Mouse (Mus musculus): ENCODE measurements around the gene Cyp2s1. TPM values are rescaled to one million over a fixed set of nuclear protein-coding genes. Genes with fewer than 3 reads are reported as not detected.

Cyp2s1 gene
- 10 to 100 TPM in 1 of 2 experiments, 1 to 10 TPM in 1; 8.3 to 10.2 TPM for polyA plus RNA-seq (2017; shearing (Covaris generic))

DNA sequence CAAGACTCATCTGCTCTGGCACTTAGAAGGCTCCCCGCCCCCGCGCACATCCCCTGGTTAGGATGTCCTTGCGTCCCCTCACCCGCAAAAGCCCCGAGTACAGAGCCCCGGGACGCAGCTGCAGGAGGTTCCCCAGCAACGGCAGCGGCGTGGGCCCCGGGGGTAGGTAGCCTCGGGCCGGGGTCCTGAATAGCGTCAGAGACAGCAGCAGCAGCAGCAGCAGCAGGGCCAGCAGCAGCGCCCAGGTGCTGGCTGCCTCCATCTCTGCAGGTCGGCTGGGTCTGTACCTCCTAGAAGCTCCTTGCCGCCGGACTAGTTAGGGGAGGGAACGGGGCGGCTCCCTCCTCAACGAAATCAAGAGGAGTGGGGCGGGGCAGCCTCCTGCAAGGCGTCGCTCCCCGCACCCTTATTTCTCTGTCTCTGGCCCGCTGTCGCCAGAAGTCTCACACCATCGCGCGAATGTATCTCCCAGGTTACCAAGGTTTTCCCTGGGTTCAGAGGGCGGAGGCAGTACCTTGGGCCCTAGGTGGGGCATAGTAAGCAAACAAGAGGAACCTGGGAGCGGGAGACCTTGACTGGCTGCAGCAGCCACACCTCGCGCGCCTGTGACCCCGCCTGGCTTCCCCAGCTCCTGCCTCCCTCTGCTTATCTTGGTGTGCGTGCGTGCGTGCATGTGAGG is at the start of gene Cyp2s1:
Cyp2s1 (minus strand) TSS at position 673 of the 679 bp plus-strand sequence.

DNA sequence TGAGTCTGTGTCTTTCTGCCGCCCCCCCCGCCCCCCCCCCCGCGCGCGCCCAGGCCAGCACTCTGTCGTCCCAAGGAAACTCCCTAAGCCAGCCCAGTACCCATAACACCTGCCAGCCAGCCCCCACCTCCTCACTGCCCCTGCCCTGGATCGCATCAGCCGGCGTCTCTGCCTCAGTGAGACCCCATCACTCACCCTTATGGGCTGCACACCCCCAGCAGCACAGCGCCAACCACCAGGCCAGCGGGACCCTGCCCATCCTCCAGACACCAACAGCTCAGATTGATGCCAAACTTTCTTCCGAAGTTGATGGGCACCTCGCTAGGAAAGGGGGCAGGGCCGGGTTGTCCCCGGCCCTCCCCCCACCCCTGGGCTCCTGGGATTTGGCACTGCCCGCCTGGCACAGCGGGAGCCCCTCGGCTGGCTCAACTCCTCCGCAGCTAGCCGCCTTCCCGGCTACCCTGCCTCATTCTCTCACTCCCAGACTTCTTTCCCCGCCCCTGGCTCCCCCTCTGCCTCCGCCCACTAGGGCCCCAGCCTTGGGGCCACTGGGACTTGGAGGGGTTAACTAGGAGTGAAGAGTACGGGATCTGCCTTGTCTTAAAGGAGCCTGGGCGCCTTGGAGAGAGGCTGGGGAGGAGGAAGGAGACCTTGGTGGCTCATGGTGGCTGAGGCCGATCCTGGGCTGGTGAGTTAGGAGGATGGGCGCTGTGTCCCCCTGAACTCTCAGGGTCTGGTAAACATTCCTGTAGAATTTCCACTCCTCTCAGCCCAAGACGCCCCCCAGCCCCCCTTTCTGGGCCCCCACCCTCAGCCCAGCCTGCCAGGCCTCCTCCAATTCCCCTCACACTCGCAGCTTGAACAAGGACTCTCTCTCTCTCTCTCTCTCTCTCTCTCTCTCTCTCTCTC is 28.2 kb downstream of the Cyp2s1 start, which contains the start of gene Axl:
Axl (minus strand) TSS at position 486 of the 909 bp plus-strand sequence.

DNA sequence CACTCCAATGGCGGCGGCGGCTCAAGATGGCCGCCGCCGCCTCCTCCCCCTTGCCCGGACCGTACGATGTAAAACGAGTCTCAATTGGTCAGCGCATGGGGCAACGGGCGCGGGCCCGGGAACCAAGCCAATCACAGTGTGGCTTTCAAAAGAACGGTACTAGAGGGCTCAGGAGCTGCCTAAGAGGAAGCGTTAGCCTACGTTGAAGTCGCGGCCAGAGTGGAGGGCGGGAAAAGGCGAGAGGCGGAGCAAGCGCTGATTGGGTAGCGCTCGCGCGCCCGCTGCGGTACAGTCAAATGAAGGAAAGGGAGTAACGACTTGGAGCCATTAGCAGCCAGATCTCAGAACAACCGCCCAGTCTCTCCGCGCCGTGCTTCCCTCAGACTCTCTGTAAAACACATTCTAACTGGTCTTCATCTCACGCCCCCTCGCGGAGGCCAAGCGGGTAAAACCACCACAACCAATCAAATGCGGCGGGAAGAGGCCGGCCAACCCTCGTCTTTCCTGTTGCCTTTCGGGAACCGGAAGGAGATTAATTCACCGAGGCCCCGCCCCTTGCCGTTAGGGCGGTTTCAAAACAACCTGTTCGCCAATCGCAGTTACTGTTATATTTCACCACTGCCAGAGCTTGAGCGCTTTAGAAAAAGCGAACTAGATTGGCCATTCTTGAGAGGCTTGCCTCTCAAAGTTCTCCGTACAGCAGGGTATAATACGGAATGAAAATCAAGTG is 61.8 kb downstream of the Cyp2s1 start, which contains the start of gene Hnrnpul1:
Hnrnpul1 (minus strand) TSS at position 20 of the 730 bp plus-strand sequence.

Other genes starting within 250 kb of the Cyp2s1 start
- gene Erich4, start 201.0 kb downstream of the Cyp2s1 start, polyA plus RNA-seq (2017; shearing (Covaris generic)) = not detected
- 10 to 100 TPM; 53.3 to 75.0 TPM for gene Dmac2, start 197.5 kb downstream of the Cyp2s1 start, polyA plus RNA-seq (2017; shearing (Covaris generic))
- gene B3gnt8, start 190.3 kb downstream of the Cyp2s1 start, polyA plus RNA-seq (2017; shearing (Covaris generic)) = 1 to 10 TPM in 1 of 2 experiments, under 1 TPM in 1; 0.65 to 1.4 TPM
- gene Bckdha, start 157.9 kb downstream of the Cyp2s1 start, polyA plus RNA-seq (2017; shearing (Covaris generic)) = 10 to 100 TPM; 45.4 to 49.0 TPM
- 100 to 1,000 TPM; 104 to 107 TPM for gene Exosc5, start 157.7 kb downstream of the Cyp2s1 start, polyA plus RNA-seq (2017; shearing (Covaris generic))
- gene Tmem91, start 141.7 kb downstream of the Cyp2s1 start, polyA plus RNA-seq (2017; shearing (Covaris generic)) = 1 to 10 TPM; 3.3 to 3.8 TPM
- 10 to 100 TPM; 46.8 to 47.3 TPM for gene B9d2, start 136.1 kb downstream of the Cyp2s1 start, polyA plus RNA-seq (2017; shearing (Covaris generic))
- gene Tgfb1, start 129.9 kb downstream of the Cyp2s1 start, polyA plus RNA-seq (2017; shearing (Covaris generic)) = 100 to 1,000 TPM; 127 to 144 TPM
- gene Ccdc97, start 97.8 kb downstream of the Cyp2s1 start, polyA plus RNA-seq (2017; shearing (Covaris generic)) = 10 to 100 TPM; 55.7 to 80.6 TPM
- gene Hnrnpul1, start 62.2 kb downstream of the Cyp2s1 start, polyA plus RNA-seq (2017; shearing (Covaris generic)) = 100 to 1,000 TPM in 1 of 2 experiments, 10 to 100 TPM in 1; 89.8 to 102 TPM
- 10 to 100 TPM; 18.5 to 49.0 TPM for gene Axl, start 28.2 kb downstream of the Cyp2s1 start, polyA plus RNA-seq (2017; shearing (Covaris generic))
- gene Cyp2b10, start 80.7 kb upstream of the Cyp2s1 start, polyA plus RNA-seq (2017; shearing (Covaris generic)) = under 1 TPM in 1 of 2 experiments, not detected in 1; 0.61 TPM
- gene Cyp2b13, start 244.6 kb upstream of the Cyp2s1 start, polyA plus RNA-seq (2017; shearing (Covaris generic)) = not detected

All from inflammation-experienced regulatory T-cells (primary cell).